ENCODE assay signal across 15 mouse cellular contexts in the genomic region with DNA sequence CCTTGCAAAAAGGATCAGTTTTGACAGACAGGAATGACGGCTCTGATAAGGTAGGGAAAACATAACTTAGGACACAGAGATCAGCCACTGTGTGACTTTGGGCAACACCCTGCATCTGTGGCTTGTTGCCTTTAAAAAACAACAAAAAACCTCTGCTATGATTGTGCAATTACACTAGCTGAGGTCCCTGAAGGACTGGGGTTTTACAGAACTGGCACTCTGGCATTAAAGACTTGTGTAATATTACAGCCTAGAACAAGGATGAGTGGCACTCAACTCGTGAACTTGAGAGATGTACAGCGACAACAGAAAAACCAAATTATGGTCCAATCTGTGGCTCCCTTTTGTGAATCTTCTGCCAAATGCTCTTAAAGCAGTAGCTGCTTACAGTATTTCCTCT. TPM values are rescaled to one million over a fixed set of nuclear protein-coding genes. Genes with fewer than 3 reads are reported as not detected.
DNase-seq lines count a peak whose midpoint lies in the region; ATAC-seq and TF ChIP-seq lines count a peak whose summit lies in the region.
"Had no signal": no experiment of that assay in that cellular context is flagged by ENCODE, and none has a peak within 500 bp of the region (broad histone marks: within the 10 kb centered on the region; RNA-seq: fewer than 3 reads in every experiment).

No protein-coding gene starts in this region.

- 80% methylated on average over 3 of the region's 3 CpGs for WGBS in heart, adult 2 months
- 54% methylated on average over 3 of the region's 3 CpGs for WGBS in lung, postnatal 0 days
- 66% methylated on average over 3 of the region's 3 CpGs for WGBS in lung, adult 2 months

- no peak overlapping the region for H3K4me2 ChIP-seq in lung, postnatal 0 days (replicated peaks; ENCODE audit: low read depth, low read length)
- H3K4me2 ChIP-seq: hindbrain, embryonic 14.5 days; midbrain, embryonic 13.5 days had no signal

- no peaks in the 10 kb centered on the region for H3K27me3 ChIP-seq in heart, adult 2 months (ENCODE audit: control insufficient read depth, insufficient read depth, low read length)
- H3K27me3 ChIP-seq in lung, postnatal 0 days (replicated peaks; ENCODE audit: insufficient read depth, low read length): no peaks in the 10 kb centered on the region
- H3K27me3 ChIP-seq: midbrain, embryonic 13.5 days had no signal

- TF ChIP-seq EP300 in heart, adult 2 months (IDR thresholded peaks at IDR 0.05; ENCODE audit: insufficient read depth, low read depth, low read length): no peak
- 0 out of 2 replicates have a peak, but pooled peaks have one; percentile 14 for TF ChIP-seq EP300 in lung, postnatal 0 days (IDR thresholded peaks at IDR 0.05)

- no peaks in the 10 kb centered on the region; the same call in 1 of the 2 replicates for H3K79me2 ChIP-seq in heart, adult 2 months (replicated peaks; ENCODE audit: control insufficient read depth, insufficient read depth, low read length)

- 0 out of 2 replicates have a peak, but pooled peaks have one; percentile 25 for ATAC-seq in lung, postnatal 0 days
- 0 out of 2 replicates have a peak, but pooled peaks have one; percentile 8 for ATAC-seq in common myeloid progenitor, adult 5-6 weeks (replicated peaks; ENCODE audit: low read depth, poor library complexity, severe bottlenecking)
- ATAC-seq: forebrain, postnatal 0 days; midbrain, embryonic 13.5 days had no signal

- no peak for TF ChIP-seq CTCF in heart, adult 2 months (IDR thresholded peaks at IDR 0.05)
- TF ChIP-seq CTCF in lung, postnatal 0 days (IDR thresholded peaks at IDR 0.05): no peak
- TF ChIP-seq CTCF in lung, adult 2 months (IDR thresholded peaks at IDR 0.05; ENCODE audit: insufficient read depth, low read length): no peak

- peaks cover 36% of the 10 kb centered on the region for H3K36me3 ChIP-seq in heart, adult 2 months (ENCODE audit: control insufficient read depth, insufficient read depth, low read length)
- peaks cover 35% of the 10 kb centered on the region; the same call in 1 of the 2 replicates for H3K36me3 ChIP-seq in lung, postnatal 0 days (ENCODE audit: insufficient read depth, low read length)

- peaks cover 11% of the 10 kb centered on the region for H3K4me1 ChIP-seq in heart, adult 2 months (ENCODE audit: control insufficient read depth, insufficient read depth, low read length)
- no peaks in the 10 kb centered on the region; the same call in 1 of the 2 replicates for H3K4me1 ChIP-seq in lung, postnatal 0 days (ENCODE audit: insufficient read depth, low read depth, low read length)
- H3K4me1 ChIP-seq in lung, adult 2 months (ENCODE audit: control insufficient read depth, insufficient read depth, low read length): peaks cover 14% of the 10 kb centered on the region

- H3K9ac ChIP-seq in heart, adult 2 months (ENCODE audit: low read depth, low read length): no peak overlapping the region
- H3K9ac ChIP-seq in lung, postnatal 0 days (replicated peaks; ENCODE audit: low read depth): no peak overlapping the region
- H3K9ac ChIP-seq: forebrain, postnatal 0 days; hindbrain, embryonic 14.5 days; midbrain, embryonic 13.5 days had no signal

- no peaks in the 10 kb centered on the region for H3K9me3 ChIP-seq in lung, postnatal 0 days (ENCODE audit: low read length)
- H3K9me3 ChIP-seq: midbrain, embryonic 13.5 days had no signal

- no peak overlapping the region for H3K4me3 ChIP-seq in heart, adult 2 months
- H3K4me3 ChIP-seq in lung, postnatal 0 days (ENCODE audit: low read depth, low read length): no peak overlapping the region
- no peak overlapping the region for H3K4me3 ChIP-seq in lung, adult 2 months (replicated peaks; ENCODE audit: extremely low read depth, low read depth, low read length)
- H3K4me3 ChIP-seq: midbrain, embryonic 13.5 days had no signal

- intact Hi-C loops in heart, adult 2 months (cut with DNase I): no loop called here
- intact Hi-C loops in gastrocnemius, postnatal 36 days (cut with DNase I): no loop called here

- peak overlapping the region; percentile 5; the same call in 1 of the 2 replicates for H3K27ac ChIP-seq in heart, adult 2 months
- H3K27ac ChIP-seq in lung, postnatal 0 days (ENCODE audit: low read length): 0 out of 2 replicates have a peak overlapping the region, but pooled peaks have one; percentile 38
- H3K27ac ChIP-seq: hindbrain, embryonic 14.5 days had no signal

- TF ChIP-seq POLR2A in heart, adult 2 months (IDR thresholded peaks at IDR 0.05; ENCODE audit: insufficient read depth, low read depth, low read length): no peak
- no peak for TF ChIP-seq POLR2A in lung, adult 2 months (IDR thresholded peaks at IDR 0.05; ENCODE audit: borderline replicate concordance, extremely low read depth, low read depth, low read length)

- DNase-seq in heart, adult 2 months: no peak
- no peak for DNase-seq in heart, postnatal 4 days
- DNase-seq in lung, postnatal 0 days (ENCODE audit: low spot score): peak; percentile 66
- no peak for DNase-seq in lung, adult 2 months
- peak; percentile 59 for DNase-seq in lung, postnatal 36 days
- no peak for DNase-seq in left cerebral cortex, adult 8-10 months (ENCODE audit: low spot score in 2 of 2)
- DNase-seq in gastrocnemius, postnatal 36 days: no peak
- DNase-seq: adrenal gland, postnatal 25 days; forebrain, postnatal 0 days; heart, adult 18-20 months; spleen, adult 18-20 months had no signal

RNA-seq across cellular contexts. Expression of gene Rpl27a, which starts 5.8 kb away (rescaled TPM):
- total RNA-seq in heart, adult 2 months (2021): 100 to 1,000 TPM; 102 to 105 TPM
- polyA plus RNA-seq in heart, adult 2 months (2012; rRNA removed): 136 and 167 TPM in 2 replicates
- 100 to 1,000 TPM; 152 to 160 TPM for total RNA-seq in heart, postnatal 4 days (2021)
- 108 and 110 TPM in 2 replicates for polyA plus RNA-seq in lung, postnatal 0 days (2015; fragmentation: Nextera tagmentation; extraction: Ambion mirVana)
- polyA plus RNA-seq in lung, adult 2 months (2012; rRNA removed): 208 and 282 TPM in 2 replicates
- 1,056 and 1,216 TPM in 2 replicates for total RNA-seq in common myeloid progenitor, adult 5-6 weeks (2017)
- total RNA-seq in left cerebral cortex, adult 8-10 months (2022): 100 to 1,000 TPM; 143 to 153 (median 150) TPM
- total RNA-seq in gastrocnemius, postnatal 36 days (2021): 10 to 100 TPM; 63.3 to 79.1 TPM

RNA-seq across cellular contexts. Expression of gene Trim66, which starts 16.8 kb away (rescaled TPM):
- under 1 TPM in 1 of 2 experiments, not detected in 1; 0.21 TPM for total RNA-seq in heart, adult 2 months (2021)
- polyA plus RNA-seq in heart, adult 2 months (2012; rRNA removed): 0.14 and 0.15 TPM in 2 replicates
- total RNA-seq in heart, postnatal 4 days (2021): under 1 TPM; 0.05 to 0.11 TPM
- 0.04 TPM in 2 replicates for polyA plus RNA-seq in lung, postnatal 0 days (2015; fragmentation: Nextera tagmentation; extraction: Ambion mirVana)
- 0.08 and 0.09 TPM in 2 replicates for polyA plus RNA-seq in lung, adult 2 months (2012; rRNA removed)
- 0.05 and 0.09 TPM in 2 replicates for total RNA-seq in common myeloid progenitor, adult 5-6 weeks (2017)
- 10 to 100 TPM; 19.9 to 22.3 (median 20.7) TPM for total RNA-seq in left cerebral cortex, adult 8-10 months (2022)
- total RNA-seq in gastrocnemius, postnatal 36 days (2021): under 1 TPM; 0.07 to 0.18 TPM
- polyA plus RNA-seq: kidney, embryonic 14.5 days had no signal

Comparison
In these comparisons a context has a peak if more than half of its experiments do, and no peak if none do; other contexts are left out.
1. DNase-seq: peak in lung, postnatal 0 days (single experiment) and lung, postnatal 36 days (single experiment); none in heart, adult 2 months (0 of 2), heart, postnatal 4 days (single experiment), lung, adult 2 months (single experiment), left cerebral cortex, adult 8-10 months (0 of 2) and gastrocnemius, postnatal 36 days (0 of 2).
2. RNA of gene Trim66, which starts 16.8 kb away (total RNA-seq): 19.9 to 22.3 TPM in left cerebral cortex, adult 8-10 months; 0.21 TPM in heart, adult 2 months, 0.07 to 0.18 TPM in gastrocnemius, postnatal 36 days, 0.05 to 0.11 TPM in heart, postnatal 4 days and 0.05 to 0.09 TPM in common myeloid progenitor, adult 5-6 weeks; every median in the first group is over 10 times any median in the second.